Mouse (Mus musculus): ENCODE results near the gene Sphk2.
A peak's percentile ranks its signal among the peaks of the same experiment; 100 is the strongest.
"Not testable (repeated sequence)": the region's sequence is repeated elsewhere in the genome, so short reads cannot be mapped to it uniquely, and the experiment has no call there.

Sphk2 gene

GRCm38 (mm10) chr7:45697894-45698293 is 19.9 kb downstream of the Sphk2 start:
- DNase-seq (ENCODE audit: inconsistent age in 2 of 2, low spot score in 1 of 2): peak in 1 of 2 experiments; percentile 18

- DNase-seq (ENCODE audit: inconsistent age in 2 of 2, low spot score in 1 of 2): no peak
These were observed 22.7 kb downstream of the Sphk2 start for GRCm38 (mm10) chr7:45695098-45695497.

DNA sequence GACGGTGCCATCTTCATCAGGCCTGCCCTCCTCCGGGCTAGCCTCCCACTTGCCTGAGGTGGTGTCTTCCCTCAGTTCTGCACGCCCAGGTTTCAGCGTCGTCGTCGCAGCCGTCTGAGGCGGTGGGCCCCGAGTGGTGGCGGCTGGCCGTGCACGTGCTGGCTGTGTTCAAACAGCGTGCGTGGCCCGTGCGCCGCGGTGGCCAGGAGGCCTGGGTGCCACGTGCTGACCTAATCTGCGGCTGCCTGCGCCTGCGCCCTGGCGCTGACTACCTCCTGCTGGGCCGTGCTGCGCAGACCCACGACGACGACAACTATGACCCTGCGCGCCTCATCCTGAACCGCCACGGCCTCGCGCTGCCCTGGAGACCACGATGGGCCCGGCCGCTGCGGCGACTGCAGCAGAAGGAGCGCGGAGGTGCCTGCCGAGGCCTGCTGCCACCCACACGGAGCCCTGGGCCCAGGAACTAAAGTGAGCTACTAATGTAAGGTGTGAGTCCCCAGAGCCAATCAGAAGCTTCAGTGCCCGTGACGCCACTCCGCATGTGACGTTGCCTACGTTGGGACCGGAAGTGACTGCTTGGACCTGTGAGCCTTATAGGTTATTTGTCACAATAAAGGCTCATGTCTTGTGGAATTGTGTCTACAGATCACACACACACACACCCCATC is 23.7 kb downstream of the Sphk2 start, which contains the start of gene Sec1:
Sec1 (minus strand) TSS at position 482 of the 671 bp plus-strand sequence.
- DNase-seq (ENCODE audit: inconsistent age in 2 of 2, low spot score in 1 of 2): peak in 1 of 2 experiments; percentile 18

GRCm38 (mm10) chr7:45692364-45692763 is 25.4 kb downstream of the Sphk2 start:
- no peak for DNase-seq (ENCODE audit: inconsistent age in 2 of 2, low spot score in 1 of 2)

- peak in 1 of 2 experiments; percentile 62 for DNase-seq (ENCODE audit: inconsistent age in 2 of 2, low spot score in 1 of 2)
These were observed 28.0 kb downstream of the Sphk2 start for GRCm38 (mm10) chr7:45689800-45690199.

- no peak for DNase-seq (ENCODE audit: inconsistent age in 2 of 2, low spot score in 1 of 2)
These were observed 28.7 kb downstream of the Sphk2 start for GRCm38 (mm10) chr7:45689099-45689498.

DNA sequence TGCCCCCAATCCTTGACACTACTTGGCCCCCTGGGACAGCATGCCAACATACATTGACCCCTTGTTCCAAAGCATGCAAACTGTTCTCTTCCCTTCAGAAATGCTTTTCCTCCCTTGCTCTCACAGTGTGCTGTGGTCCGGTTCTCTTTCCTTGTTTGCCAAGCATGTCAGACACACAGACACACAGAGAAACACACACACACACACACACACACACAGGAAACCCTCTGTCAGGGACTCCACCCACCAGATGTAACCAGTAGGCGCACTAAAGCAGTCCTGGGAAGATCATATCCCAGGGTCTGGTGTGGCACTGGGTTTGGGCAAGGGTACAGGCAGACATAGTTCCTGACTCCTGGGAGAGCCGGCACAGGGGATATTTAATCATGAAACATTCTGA is 31.0 kb downstream of the Sphk2 start:
- DNase-seq (ENCODE audit: inconsistent age in 2 of 2, low spot score in 1 of 2): no peak

DNA sequence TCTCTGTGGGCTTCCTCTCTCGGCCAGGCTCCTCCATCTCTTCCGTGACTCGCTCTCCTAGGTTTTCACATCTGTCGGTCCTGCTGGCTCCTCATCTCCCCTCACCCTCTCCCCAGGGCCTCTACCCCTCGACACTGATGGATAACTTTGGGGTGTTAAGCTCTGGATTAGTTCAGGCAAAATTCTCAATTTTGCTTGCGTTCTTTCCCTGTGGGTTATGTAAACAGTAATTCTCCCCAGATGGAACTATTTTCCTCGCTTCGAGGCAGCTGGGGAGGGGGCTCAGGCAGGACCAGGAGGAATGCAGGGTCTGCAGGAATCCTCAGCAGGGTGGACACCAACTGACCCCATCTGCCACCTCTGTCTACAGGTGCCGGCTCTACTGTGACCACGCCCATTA is 32.0 kb downstream of the Sphk2 start:
- DNase-seq (ENCODE audit: inconsistent age in 2 of 2, low spot score in 1 of 2): no peak

- DNase-seq (ENCODE audit: inconsistent age in 2 of 2, low spot score in 1 of 2): no peak
These were observed 34.3 kb downstream of the Sphk2 start, which contains the start of gene Ntn5 for GRCm38 (mm10) chr7:45683396-45684050. Ntn5 (plus strand) TSS chr7:45684022.

GRCm38 (mm10) chr7:45682144-45683126 is 35.4 kb downstream of the Sphk2 start:
- peak; percentile 89 to 95 for DNase-seq (ENCODE audit: inconsistent age in 2 of 2, low spot score in 1 of 2)

DNA sequence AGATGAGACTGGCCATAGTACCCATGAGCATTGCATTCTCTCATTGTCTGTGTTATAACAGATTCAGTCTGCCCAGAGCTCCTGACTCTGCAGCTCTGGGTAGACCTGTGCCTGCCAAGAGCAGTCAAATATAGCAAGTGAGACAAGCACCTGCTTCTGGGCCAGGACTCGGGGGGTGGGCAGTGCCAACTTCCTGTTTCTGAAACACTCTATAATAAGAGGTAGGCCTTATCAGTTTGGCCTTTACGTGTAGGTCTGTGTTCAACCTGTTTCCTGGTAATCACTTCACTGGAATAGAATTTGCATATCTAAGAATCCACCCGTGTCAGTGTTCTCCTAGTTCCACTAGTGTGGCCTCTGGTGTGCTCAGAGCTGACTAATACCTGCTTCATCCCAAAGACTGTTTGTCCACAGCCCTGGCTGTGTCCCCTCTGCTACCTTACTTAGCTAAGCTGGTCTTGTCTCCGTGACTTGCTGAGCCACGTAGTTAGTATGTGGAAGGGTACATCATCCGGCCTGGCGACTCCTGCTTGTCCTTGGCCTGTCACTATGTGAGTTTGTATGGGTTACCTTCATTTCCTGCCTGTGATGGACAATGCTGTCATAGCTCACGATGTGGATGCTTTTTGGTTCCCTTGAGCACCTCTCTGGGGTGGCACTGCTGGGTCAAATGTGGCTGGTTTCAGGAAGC is 36.6 kb downstream of the Sphk2 start:
- peak; percentile 49 to 65 for DNase-seq (ENCODE audit: inconsistent age in 2 of 2, low spot score in 1 of 2)

DNA sequence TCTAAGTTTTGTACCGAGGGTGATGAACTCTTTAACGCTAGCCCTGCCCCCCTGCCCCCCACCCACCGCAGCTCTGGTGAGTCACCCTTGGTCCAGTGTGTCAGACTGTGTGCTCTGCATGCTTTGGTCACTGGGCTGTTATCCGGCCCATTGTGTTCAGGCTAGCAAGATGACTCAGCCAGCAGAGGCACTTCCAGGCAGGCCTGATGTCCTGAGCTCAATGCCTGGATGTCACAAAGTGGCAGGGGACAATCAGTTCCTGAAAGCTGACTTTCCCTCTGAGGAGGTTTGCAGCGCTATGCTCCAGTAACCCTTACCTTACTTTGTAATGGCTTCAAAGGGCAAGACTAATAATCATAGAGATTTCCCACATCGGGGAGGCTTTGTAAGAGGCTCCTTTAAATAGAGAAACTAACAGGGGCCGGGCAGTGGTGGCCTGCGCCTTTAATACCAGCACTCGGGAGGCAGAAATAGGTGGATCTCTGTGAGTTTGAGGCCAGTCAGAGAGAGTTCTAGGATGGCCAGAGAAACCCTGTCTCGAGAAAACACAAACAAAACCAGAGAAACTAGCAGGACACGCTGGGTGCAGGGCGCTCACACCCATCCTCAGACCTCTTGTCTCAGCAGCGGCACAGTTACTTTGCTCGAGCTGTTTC is 37.7 kb downstream of the Sphk2 start:
- peak; percentile 89 to 91 for DNase-seq (ENCODE audit: inconsistent age in 2 of 2, low spot score in 1 of 2)

DNA sequence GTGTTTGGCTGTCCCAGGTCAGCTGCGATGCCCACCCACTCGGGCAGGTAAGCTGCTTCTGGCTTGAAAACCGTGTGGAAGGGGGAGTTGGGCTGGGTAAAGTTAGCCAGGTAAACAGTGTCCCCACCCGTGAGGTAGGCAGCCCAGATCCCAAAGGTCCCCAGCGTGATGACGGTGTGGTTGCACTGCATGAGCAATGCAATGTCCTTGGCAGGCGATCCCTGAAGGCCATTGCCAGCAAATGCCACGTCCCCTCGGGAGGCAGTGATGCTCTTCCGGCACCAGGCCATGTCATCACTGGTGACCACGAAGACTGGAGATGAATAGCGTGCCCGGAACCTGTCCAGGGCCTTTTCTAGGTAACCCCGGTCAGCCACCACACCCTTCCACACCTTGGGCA is 39.3 kb downstream of the Sphk2 start:
- peak; percentile 86 to 88 for DNase-seq (ENCODE audit: inconsistent age in 2 of 2, low spot score in 1 of 2)

- DNase-seq (ENCODE audit: inconsistent age in 2 of 2, low spot score in 1 of 2): peak in 1 of 2 experiments; percentile 56
These were observed 40.0 kb downstream of the Sphk2 start for GRCm38 (mm10) chr7:45677627-45678295.

GRCm38 (mm10) chr7:45668921-45669320 is 48.9 kb downstream of the Sphk2 start:
- DNase-seq (ENCODE audit: inconsistent age in 2 of 2, low spot score in 1 of 2): no peak

DNA sequence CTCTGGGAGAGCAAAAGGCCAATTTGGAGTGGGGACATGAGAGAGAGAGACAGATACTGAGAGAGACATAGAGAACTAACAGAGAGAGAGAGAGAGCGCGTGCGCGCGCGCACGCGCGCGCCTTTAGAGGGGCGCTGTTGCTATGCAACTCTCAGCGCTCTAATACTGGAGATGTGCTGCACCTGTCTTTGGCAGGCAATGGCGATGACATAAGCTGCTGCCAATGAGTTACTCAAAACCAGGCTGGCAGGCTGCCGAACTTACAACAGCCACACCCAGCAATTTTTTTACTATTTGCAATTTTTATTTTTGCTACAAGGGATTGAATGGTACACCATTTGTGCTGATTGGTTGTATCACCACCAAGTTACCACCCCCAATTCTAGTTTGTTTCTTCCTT is 50.0 kb downstream of the Sphk2 start:
- no peak for DNase-seq (ENCODE audit: inconsistent age in 2 of 2, low spot score in 1 of 2)

GRCm38 (mm10) chr7:45666161-45666560 is 51.6 kb downstream of the Sphk2 start, which contains the start of gene Fut2:
Fut2 (minus strand) TSS chr7:45666394.
- no peak for DNase-seq (ENCODE audit: inconsistent age in 2 of 2, low spot score in 1 of 2)

- peak in 1 of 2 experiments; percentile 43 for DNase-seq (ENCODE audit: inconsistent age in 2 of 2, low spot score in 1 of 2)
These were observed 52.3 kb downstream of the Sphk2 start for GRCm38 (mm10) chr7:45665303-45666138.

- not testable (repeated sequence) for DNase-seq (ENCODE audit: inconsistent age in 2 of 2, low spot score in 1 of 2)
These were observed 56.1 kb downstream of the Sphk2 start for GRCm38 (mm10) chr7:45661702-45662101.

Measured in adrenal gland, adult (tissue).